Mouse (Mus musculus) limb, embryonic 11.5 days (tissue): ENCODE results near the gene Cdk10. TPM values are rescaled to one million over a fixed set of nuclear protein-coding genes. Genes with fewer than 3 reads are reported as not detected.
A peak's percentile ranks its signal among the peaks of the same experiment; 100 is the strongest.

ENCODE experiments used
- ATAC-seq: fragments of 200-750 bp; cut with Nextera tagmentation; 2 replicates; pipeline ENCODE4 v1.8.0; 2017; ENCODE audit warnings: low read depth; ENCODE audit not compliant: insufficient number of reproducible peaks, low FRiP score, low TSS enrichment
- DNase-seq: peaks from one replicate; pipeline ENCODE4 v3.0.0-alpha.2; 2015; ENCODE audit warnings: low spot score
- H3K27ac ChIP-seq: fragments of 300-500 bp; sonication (generic); replicated peaks from 2 replicates; pipeline ENCODE4 v1.5.1; 2014; ENCODE audit warnings: low read depth, mild to moderate bottlenecking, low read length
- H3K27me3 ChIP-seq: fragments of 300-500 bp; sonication (generic); 2 replicates; pipeline ENCODE4 v1.6.1; 2014; ENCODE audit warnings: mild to moderate bottlenecking, low read length, mixed read lengths; ENCODE audit not compliant: control insufficient read depth, insufficient read depth
- H3K36me3 ChIP-seq: fragments of 300-500 bp; sonication (generic); 2 replicates; pipeline ENCODE4 v1.6.1; 2014; ENCODE audit warnings: mild to moderate bottlenecking, low read length, moderate library complexity, mixed read lengths; ENCODE audit not compliant: control insufficient read depth, insufficient read depth
- H3K4me1 ChIP-seq: fragments of 300-500 bp; sonication (generic); 2 replicates; pipeline ENCODE4 v1.6.1; 2014; ENCODE audit warnings: low read length, mixed read lengths; ENCODE audit not compliant: control insufficient read depth, insufficient read depth
- H3K4me2 ChIP-seq: fragments of 300-500 bp; sonication (generic); 2 replicates; pipeline ENCODE4 v1.6.1; 2014; ENCODE audit warnings: low read depth, mild to moderate bottlenecking, moderate library complexity; ENCODE audit not compliant: severe bottlenecking
- H3K4me3 ChIP-seq: fragments of 300-500 bp; sonication (generic); 2 replicates; pipeline ENCODE4 v1.5.1; 2014; ENCODE audit warnings: low read depth, low read length
- H3K9ac ChIP-seq: fragments of 300-500 bp; sonication (generic); 2 replicates; pipeline ENCODE4 v1.6.1; 2014; ENCODE audit warnings: mild to moderate bottlenecking, low read length
- H3K9me3 ChIP-seq: fragments of 300-500 bp; sonication (generic); 2 replicates; pipeline ENCODE4 v1.6.1; 2016; ENCODE audit warnings: low read length; ENCODE audit not compliant: control insufficient read depth
- WGBS: fragments of 180-500 bp; shearing (Covaris S2); extraction: QIAGEN DNeasy Blood & Tissue Kit; methylation state at CpG from one replicate; pipeline ENCODE4 v1.1.7; 2014; 5-methylcytosine and 5-hydroxymethylcytosine counted together
- polyA plus RNA-seq: library from polyadenylated mRNA; unstranded; fragments of >200 nt; fragmentation: Nextera tagmentation; extraction: Ambion mirVana; gene quantifications from 2 replicates; pipeline ENCODE4 v1.2.1, GENCODE M21; 2014

The Cdk10 gene
- 34.2 and 36.5 TPM in 2 replicates for polyA plus RNA-seq

DNA sequence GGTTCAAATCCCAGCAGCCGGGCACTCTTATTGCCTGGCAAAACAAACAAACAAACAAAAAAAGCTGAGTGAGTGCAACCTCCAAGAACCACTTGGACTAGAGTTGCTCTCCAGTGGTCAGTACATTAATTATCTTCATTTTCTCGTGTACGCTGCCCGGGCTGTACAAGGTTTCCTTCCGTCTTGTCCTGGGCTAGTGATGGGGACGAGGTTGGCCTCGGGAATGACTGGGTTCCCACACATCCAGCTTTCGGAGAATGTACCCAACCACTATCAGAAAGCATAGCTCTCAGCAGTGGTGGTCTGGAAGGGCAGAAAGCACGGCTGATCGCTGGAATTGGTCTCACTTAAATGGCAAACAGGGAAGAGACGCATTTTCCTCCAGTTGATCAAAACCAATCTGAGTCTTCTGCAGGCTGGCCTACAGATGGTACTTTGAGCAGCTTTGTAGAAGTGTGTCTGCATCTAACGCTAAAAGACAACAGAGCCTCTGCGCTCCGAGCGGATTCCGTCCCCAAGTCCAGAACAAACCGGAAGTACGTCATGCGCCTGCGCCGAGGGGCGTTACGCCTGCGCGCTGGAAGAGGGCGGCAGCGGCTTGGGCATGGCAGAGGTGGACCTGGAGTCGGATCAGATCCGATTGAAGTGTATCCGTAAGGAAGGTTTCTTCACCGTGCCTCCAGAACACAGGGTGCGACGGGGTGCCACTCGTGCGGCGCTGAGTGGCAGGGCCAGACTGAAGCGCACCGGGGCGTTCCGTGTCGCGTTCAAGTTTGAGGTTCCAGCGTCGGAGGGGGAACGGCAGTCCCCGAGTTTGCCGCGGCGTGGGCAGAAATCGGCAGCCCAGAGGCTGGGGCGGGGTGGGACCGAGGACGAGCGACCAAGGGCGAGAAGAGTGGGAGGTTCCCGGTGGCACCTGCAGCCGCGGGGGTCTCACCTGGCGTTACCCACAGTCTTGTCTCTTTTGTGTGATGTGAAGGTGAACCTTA lies at the start of gene Cdk10:
Cdk10 (plus strand) TSS at position 565 of the 989 bp plus-strand sequence.
- no peaks in the 10 kb centered on the region; the same call in 1 of the 2 replicates for H3K27me3 ChIP-seq
- H3K4me2 ChIP-seq = peak within 1 kb of the TSS; percentile 83
- peak; percentile 79 for ATAC-seq
- 0 out of 2 replicates have a peak, but pooled peaks cover 4% of the 10 kb centered on the region for H3K36me3 ChIP-seq
- 3% methylated on average over 59 of the region's 59 CpGs for WGBS
- H3K4me3 ChIP-seq = peak within 1 kb of the TSS; percentile 91
- H3K9me3 ChIP-seq = no peaks in the 10 kb centered on the region
- peak within 1 kb of the TSS; percentile 90 for H3K9ac ChIP-seq
- H3K4me1 ChIP-seq = peaks cover 9% of the 10 kb centered on the region; the same call in 1 of the 2 replicates
- DNase-seq = peak; percentile 94
- H3K27ac ChIP-seq = peak within 1 kb of the TSS; percentile 72

DNA sequence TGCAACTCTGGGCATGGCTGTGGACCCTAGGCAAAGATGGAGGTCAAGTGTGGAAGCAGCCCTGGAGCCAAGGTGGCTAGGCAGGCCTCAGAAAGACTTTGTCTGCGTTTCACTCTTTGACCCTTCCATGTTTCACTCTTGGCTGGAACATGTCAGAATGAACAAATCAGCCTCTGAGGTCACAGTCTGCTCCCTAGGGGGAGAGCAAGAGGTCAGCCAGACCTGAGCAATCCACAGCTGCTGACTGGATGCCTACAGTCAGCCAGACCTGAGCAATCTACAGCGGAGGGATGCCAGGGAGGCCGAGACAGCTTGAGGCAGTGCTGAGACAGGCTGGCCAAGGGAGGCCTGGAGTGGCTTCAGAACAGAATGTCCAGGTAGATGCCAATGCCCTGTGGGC lies 43.3 kb upstream of the Cdk10 start:
- Histone ChIP-seq H3K4me3 (no peak overlapping the region), H3K36me3 (no peaks in the 10 kb centered on the region), H3K4me1 (peaks cover 14% of the 10 kb centered on the region), H3K4me2 (no peak overlapping the region), H3K9me3 (no peaks in the 10 kb centered on the region; the same call in 1 of the 2 replicates), H3K9ac (no peak overlapping the region), H3K27me3 (no peaks in the 10 kb centered on the region), H3K27ac (no peak overlapping the region)
- no peak for ATAC-seq
- peak; percentile 41 for DNase-seq
- 59% methylated on average over 3 of the region's 3 CpGs for WGBS

DNA sequence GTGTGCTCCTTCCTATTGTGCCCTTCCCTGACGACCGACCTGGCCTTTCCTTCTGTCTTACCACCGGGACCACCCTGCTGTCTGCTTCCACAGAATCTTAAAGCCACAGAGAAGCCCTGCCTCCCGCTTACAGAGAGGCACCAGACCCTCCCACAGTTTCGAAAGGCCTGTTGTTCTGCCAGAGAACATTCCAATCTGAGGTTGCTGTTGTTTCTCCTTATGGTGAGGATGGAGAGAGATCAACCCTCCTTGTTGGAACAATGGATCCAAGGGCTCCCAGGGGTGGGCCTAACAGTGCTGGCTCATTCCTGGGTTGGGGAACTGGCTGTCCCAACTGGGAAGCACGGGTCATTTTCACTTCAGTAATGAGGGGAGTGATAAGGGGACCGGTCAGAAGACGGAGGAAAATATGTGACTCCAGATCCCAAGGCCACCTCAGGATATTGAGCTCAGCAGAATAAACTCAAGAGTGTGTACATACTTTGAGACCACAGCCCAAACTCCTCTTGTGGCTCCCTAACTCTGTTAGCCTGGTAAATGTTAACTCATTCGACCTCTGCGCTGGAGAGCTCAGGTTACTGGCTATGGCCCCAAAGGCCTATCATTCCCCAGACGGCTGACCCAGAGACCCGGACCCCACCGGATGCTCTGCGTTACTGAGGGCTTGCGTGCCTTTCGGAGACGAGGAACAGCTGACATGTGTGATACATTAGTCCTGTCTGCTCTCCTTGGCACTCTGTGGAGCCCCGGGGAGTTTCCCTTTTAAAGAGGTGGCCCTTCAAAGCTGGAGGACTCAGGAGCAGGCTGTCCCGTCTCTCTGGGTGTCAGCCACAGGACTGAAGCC lies 38.9 kb upstream of the Cdk10 start, which contains the start of gene Dpep1:
Dpep1 (plus strand) TSS at position 677 of the 844 bp plus-strand sequence.
- H3K27ac ChIP-seq = peak within 1 kb of the TSS; percentile 77
- H3K9me3 ChIP-seq = no peaks in the 10 kb centered on the region
- H3K9ac ChIP-seq = peak within 1 kb of the TSS; percentile 27; the same call in 1 of the 2 replicates
- H3K36me3 ChIP-seq = no peaks in the 10 kb centered on the region
- no peak within 1 kb of the TSS for H3K4me3 ChIP-seq
- H3K27me3 ChIP-seq = no peaks in the 10 kb centered on the region
- WGBS = 17% methylated on average over 19 of the region's 19 CpGs
- ATAC-seq (peak; percentile 66; the same call in 1 of the 2 replicates), DNase-seq (peak; percentile 75)
- peaks cover 24% of the 10 kb centered on the region for H3K4me1 ChIP-seq
- peak within 1 kb of the TSS; percentile 10; the same call in 1 of the 2 replicates for H3K4me2 ChIP-seq

DNA sequence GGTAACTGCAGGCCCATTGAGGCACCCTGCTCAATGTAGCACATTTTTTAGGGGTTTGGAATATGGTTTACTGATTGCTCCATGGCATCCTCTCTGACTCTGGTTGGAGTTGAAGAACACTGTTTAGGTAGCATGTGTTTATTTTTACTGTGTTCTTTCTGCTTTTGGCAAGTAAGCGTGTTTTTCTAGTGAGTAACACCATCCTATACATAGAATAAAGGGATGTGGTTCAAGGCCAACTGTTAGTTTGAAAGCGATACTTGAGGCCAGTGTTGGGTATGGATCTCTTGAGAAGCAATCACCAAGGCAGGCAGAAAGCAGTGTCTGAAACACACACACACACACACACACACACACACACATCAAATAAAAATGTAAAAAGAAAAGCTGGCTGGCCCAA lies 36.6 kb upstream of the Cdk10 start:
- 97% methylated on average over 2 of the region's 2 CpGs for WGBS
- H3K27ac ChIP-seq = no peak overlapping the region
- no peaks in the 10 kb centered on the region for H3K27me3 ChIP-seq
- DNase-seq = no peak
- H3K9me3 ChIP-seq = no peaks in the 10 kb centered on the region
- no peak for ATAC-seq
- no peak overlapping the region for H3K9ac ChIP-seq
- peaks cover 24% of the 10 kb centered on the region for H3K4me1 ChIP-seq
- no peak overlapping the region for H3K4me3 ChIP-seq
- no peak overlapping the region for H3K4me2 ChIP-seq
- H3K36me3 ChIP-seq = no peaks in the 10 kb centered on the region

DNA sequence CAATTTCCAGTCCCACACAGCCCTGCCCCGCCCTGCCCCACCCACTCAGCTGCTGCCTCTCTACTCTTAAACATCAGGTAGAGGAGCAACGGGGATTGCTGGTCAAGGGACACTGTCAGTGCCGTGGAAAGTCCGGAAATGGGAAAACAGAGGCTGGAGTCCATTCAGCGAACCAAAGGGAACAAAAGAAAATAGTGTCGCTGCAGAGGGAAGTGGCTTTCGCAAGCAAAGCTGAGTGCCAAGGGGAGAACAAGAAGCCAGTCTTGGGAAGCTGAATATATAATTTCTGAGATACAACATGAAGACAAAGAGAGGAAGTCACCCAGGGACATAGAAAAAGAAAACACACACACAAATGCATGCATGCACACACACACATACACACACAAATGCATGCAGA lies 35.8 kb upstream of the Cdk10 start:
- WGBS = 90% methylated on average over 7 of the region's 7 CpGs
- ATAC-seq (no peak), DNase-seq (no peak)
- H3K27me3 ChIP-seq = no peaks in the 10 kb centered on the region
- H3K27ac ChIP-seq = no peak overlapping the region
- H3K4me1 ChIP-seq = peaks cover 24% of the 10 kb centered on the region
- H3K4me3 ChIP-seq = no peak overlapping the region
- no peak overlapping the region for H3K9ac ChIP-seq
- no peaks in the 10 kb centered on the region for H3K36me3 ChIP-seq
- no peak overlapping the region for H3K4me2 ChIP-seq
- H3K9me3 ChIP-seq = no peaks in the 10 kb centered on the region

DNA sequence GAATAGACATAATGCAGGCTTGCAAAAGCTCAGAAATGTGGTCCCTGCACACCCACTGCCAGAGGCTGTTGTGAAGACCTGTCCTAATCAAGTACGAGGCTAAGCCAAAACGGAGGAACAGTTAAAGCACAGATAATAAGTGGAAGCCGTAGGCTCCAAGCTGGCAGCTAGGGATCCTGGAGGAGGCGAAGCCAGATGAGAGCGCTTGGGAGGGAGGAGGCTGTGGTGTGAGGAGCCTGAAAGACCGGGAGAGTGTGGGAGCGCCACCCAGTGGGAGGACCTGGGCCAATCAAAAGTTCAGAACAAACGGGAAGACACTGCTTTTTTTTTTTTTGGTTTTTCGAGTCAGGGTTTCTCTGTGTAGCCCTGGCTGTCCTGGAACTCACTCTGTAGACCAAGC lies 34.0 kb upstream of the Cdk10 start:
- WGBS = 4% methylated on average over 9 of the region's 9 CpGs
- Histone ChIP-seq H3K36me3 (no peaks in the 10 kb centered on the region), H3K4me2 (no peak overlapping the region), H3K4me3 (no peak overlapping the region), H3K9ac (no peak overlapping the region), H3K27ac (no peak overlapping the region), H3K4me1 (peaks cover 17% of the 10 kb centered on the region), H3K27me3 (no peaks in the 10 kb centered on the region), H3K9me3 (no peaks in the 10 kb centered on the region)
- ATAC-seq (no peak), DNase-seq (peak; percentile 86)

DNA sequence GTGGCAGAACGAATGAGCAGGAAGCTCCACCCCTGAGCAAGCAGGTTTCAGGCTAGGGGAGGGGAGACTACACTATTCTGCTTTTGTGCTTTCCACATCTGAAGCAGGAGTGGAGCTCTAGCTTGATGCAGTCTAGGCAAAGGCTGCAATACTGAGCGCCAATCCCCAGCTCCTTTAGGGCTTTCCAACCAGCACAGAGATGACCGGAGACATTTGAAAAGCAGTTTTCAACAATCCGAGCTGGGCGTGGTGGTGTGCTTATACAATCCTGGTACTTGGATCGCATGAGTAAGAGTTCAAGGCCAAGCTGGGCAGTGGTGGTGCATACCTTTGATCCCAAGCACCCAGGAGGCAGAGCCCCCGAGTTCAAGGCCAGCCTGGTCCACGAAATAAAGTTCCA lies 32.7 kb upstream of the Cdk10 start:
- no peaks in the 10 kb centered on the region for H3K9me3 ChIP-seq
- peaks cover 5% of the 10 kb centered on the region for H3K4me1 ChIP-seq
- H3K36me3 ChIP-seq = no peaks in the 10 kb centered on the region
- no peak overlapping the region for H3K4me2 ChIP-seq
- 58% methylated on average over 8 of the region's 8 CpGs for WGBS
- no peaks in the 10 kb centered on the region for H3K27me3 ChIP-seq
- ATAC-seq (no peak), DNase-seq (no peak)
- H3K9ac ChIP-seq = no peak overlapping the region
- no peak overlapping the region for H3K4me3 ChIP-seq
- H3K27ac ChIP-seq = no peak overlapping the region

DNA sequence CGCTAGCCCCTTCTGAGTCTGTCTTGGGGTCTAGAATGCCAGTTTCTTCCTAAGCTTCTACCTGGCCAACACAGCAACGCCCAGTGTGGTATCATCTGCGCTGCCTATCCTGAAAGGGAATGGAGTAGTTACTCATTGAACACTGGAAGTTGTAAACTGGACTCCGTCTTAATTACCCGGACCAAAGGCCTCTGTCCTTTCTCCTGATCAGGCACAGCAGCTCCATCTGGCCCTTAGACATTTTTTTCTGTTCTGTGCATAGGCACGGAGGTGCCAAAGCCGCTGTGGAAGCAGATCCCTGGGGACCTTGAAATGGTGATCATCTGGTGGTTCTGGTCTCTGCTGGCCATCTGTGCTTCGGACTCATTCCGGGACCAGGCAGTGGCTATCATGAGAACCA lies 30.9 kb upstream of the Cdk10 start:
- no peak overlapping the region for H3K9ac ChIP-seq
- no peak overlapping the region for H3K4me2 ChIP-seq
- no peak overlapping the region for H3K4me3 ChIP-seq
- DNase-seq (no peak), ATAC-seq (no peak)
- H3K9me3 ChIP-seq = no peaks in the 10 kb centered on the region
- peaks cover 3% of the 10 kb centered on the region; the same call in 1 of the 2 replicates for H3K4me1 ChIP-seq
- H3K27ac ChIP-seq = no peak overlapping the region
- no peaks in the 10 kb centered on the region for H3K27me3 ChIP-seq
- WGBS = 88% methylated on average over 9 of the region's 9 CpGs
- no peaks in the 10 kb centered on the region for H3K36me3 ChIP-seq
